19 mouse cellular contexts compared by ENCODE assay signal in the genomic region with DNA sequence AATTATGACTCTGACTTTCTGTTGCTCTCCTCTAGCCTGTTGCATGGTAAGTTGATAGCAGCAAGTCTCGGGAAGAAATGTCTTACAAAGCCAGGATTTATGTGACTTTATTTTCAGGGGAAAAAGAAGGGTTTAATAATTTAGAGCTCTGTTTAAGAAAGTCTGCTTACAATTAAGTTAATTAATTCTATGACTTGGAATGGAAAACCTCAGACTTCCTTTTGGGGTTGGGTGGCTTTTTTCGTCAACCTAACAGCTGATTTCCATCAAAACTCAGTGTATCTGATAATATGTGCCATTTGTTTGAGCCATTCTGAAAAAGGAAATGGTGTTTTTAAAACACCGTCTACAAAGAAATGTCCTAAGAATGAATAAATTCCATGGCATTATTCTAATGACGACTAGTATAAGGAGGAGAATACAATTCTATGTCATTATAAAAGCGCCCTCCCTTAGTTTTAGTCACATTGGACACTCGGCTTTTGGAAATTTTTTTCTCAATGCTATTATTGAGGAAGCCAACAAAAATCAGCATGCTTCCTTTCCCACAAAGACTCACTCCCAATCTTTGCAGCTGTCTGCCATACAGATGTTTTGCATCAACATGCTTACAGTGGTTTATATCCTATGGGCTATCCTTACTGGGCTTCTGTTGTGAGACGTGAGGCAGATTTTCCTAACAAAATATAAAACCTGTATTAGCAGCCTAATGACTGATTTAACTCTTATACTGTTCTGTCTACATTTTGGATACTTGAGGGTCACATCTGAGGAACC. TPM values are rescaled to one million over a fixed set of nuclear protein-coding genes. Genes with fewer than 3 reads are reported as not detected.
DNase-seq lines count a peak whose midpoint lies in the region; ATAC-seq lines count a peak whose summit lies in the region.
"Had no signal": no experiment of that assay in that cellular context is flagged by ENCODE, and none has a peak within 500 bp of the region (broad histone marks: within the 10 kb centered on the region; RNA-seq: fewer than 3 reads in every experiment).

No protein-coding gene starts in this region.

- no peak overlapping the region for H3K4me2 ChIP-seq in embryonic facial prominence, embryonic 12.5 days (replicated peaks)
- no peak overlapping the region for H3K4me2 ChIP-seq in limb, embryonic 11.5 days (ENCODE audit: low read depth, severe bottlenecking)
- no peak overlapping the region for H3K4me2 ChIP-seq in midbrain, embryonic 13.5 days (replicated peaks)
- H3K4me2 ChIP-seq: midbrain, embryonic 12.5 days; neural tube, embryonic 13.5 days had no signal

- no peak overlapping the region for H3K9ac ChIP-seq in embryonic facial prominence, embryonic 12.5 days
- H3K9ac ChIP-seq in limb, embryonic 11.5 days (ENCODE audit: low read length) = no peak overlapping the region
- H3K9ac ChIP-seq in midbrain, embryonic 13.5 days (replicated peaks) = no peak overlapping the region
- H3K9ac ChIP-seq: midbrain, embryonic 12.5 days; neural tube, embryonic 13.5 days had no signal

- H3K4me3 ChIP-seq in embryonic facial prominence, embryonic 12.5 days = no peak overlapping the region
- H3K4me3 ChIP-seq in limb, embryonic 11.5 days (ENCODE audit: low read depth, low read length) = no peak overlapping the region
- H3K4me3 ChIP-seq in midbrain, embryonic 13.5 days (replicated peaks) = no peak overlapping the region
- H3K4me3 ChIP-seq: heart, embryonic 10.5 days; hindbrain, embryonic 10.5 days; midbrain, embryonic 12.5 days; neural tube, embryonic 13.5 days had no signal

- peak; percentile 14 for DNase-seq in embryo, embryonic 11 days
- DNase-seq in embryo, embryonic 9.5 days (ENCODE audit: extremely low spot score) = no peak
- peak; percentile 30 for DNase-seq in kidney, postnatal 10 days
- no peak for DNase-seq in kidney, postnatal 25 days
- no peak for DNase-seq in limb, embryonic 11.5 days (ENCODE audit: low spot score)
- no peak for DNase-seq in cerebellum, adult 18-20 months
- DNase-seq: adrenal gland, postnatal 10 days; cerebellum, postnatal 14 days; gastrocnemius, postnatal 36 days; liver; right cerebral cortex, adult 18-20 months; thymus, postnatal 36 days had no signal

- WGBS in embryonic facial prominence, embryonic 12.5 days = 32% methylated on average over 7 of the region's 7 CpGs
- 30% methylated on average over 7 of the region's 7 CpGs for WGBS in limb, embryonic 11.5 days
- 87% methylated on average over 7 of the region's 7 CpGs for WGBS in midbrain, embryonic 13.5 days

- H3K36me3 ChIP-seq in embryonic facial prominence, embryonic 12.5 days = peaks cover 37% of the 10 kb centered on the region
- peaks cover 14% of the 10 kb centered on the region; the same call in 1 of the 2 replicates for H3K36me3 ChIP-seq in limb, embryonic 11.5 days (ENCODE audit: control insufficient read depth, insufficient read depth, low read length)
- peaks cover 31% of the 10 kb centered on the region for H3K36me3 ChIP-seq in midbrain, embryonic 13.5 days

- H3K27me3 ChIP-seq in embryonic facial prominence, embryonic 12.5 days = no peaks in the 10 kb centered on the region
- H3K27me3 ChIP-seq in limb, embryonic 11.5 days (ENCODE audit: control insufficient read depth, insufficient read depth, low read length) = no peaks in the 10 kb centered on the region
- no peaks in the 10 kb centered on the region for H3K27me3 ChIP-seq in midbrain, embryonic 13.5 days
- H3K27me3 ChIP-seq: midbrain, embryonic 12.5 days; neural tube, embryonic 13.5 days had no signal

- no peaks in the 10 kb centered on the region for H3K4me1 ChIP-seq in embryonic facial prominence, embryonic 12.5 days
- no peaks in the 10 kb centered on the region for H3K4me1 ChIP-seq in limb, embryonic 11.5 days (ENCODE audit: control insufficient read depth, insufficient read depth, low read length)
- no peaks in the 10 kb centered on the region for H3K4me1 ChIP-seq in midbrain, embryonic 13.5 days (replicated peaks)
- H3K4me1 ChIP-seq: heart, embryonic 10.5 days; hindbrain, embryonic 10.5 days; midbrain, embryonic 12.5 days; neural tube, embryonic 13.5 days had no signal

- no peaks in the 10 kb centered on the region for H3K9me3 ChIP-seq in embryonic facial prominence, embryonic 12.5 days
- no peaks in the 10 kb centered on the region for H3K9me3 ChIP-seq in limb, embryonic 11.5 days (ENCODE audit: control insufficient read depth, low read length)
- H3K9me3 ChIP-seq in midbrain, embryonic 13.5 days = no peaks in the 10 kb centered on the region
- H3K9me3 ChIP-seq: heart, embryonic 10.5 days; hindbrain, embryonic 10.5 days; midbrain, embryonic 12.5 days; neural tube, embryonic 13.5 days had no signal

- H3K27ac ChIP-seq in embryonic facial prominence, embryonic 12.5 days = peak overlapping the region; percentile 60; the same call in 1 of the 2 replicates
- no peak overlapping the region for H3K27ac ChIP-seq in limb, embryonic 11.5 days (replicated peaks; ENCODE audit: low read depth, low read length)
- no peak overlapping the region for H3K27ac ChIP-seq in midbrain, embryonic 13.5 days
- H3K27ac ChIP-seq: heart, embryonic 10.5 days; hindbrain, embryonic 10.5 days; midbrain, embryonic 12.5 days; neural tube, embryonic 13.5 days had no signal

- no peak for ATAC-seq in embryonic facial prominence, embryonic 12.5 days (ENCODE audit: insufficient number of reproducible peaks, insufficient read depth, low FRiP score, low TSS enrichment)
- ATAC-seq in limb, embryonic 11.5 days (ENCODE audit: insufficient number of reproducible peaks, low FRiP score, low TSS enrichment, low read depth) = peak; percentile 68; the same call in 1 of the 2 replicates
- no peak for ATAC-seq in midbrain, embryonic 13.5 days
- ATAC-seq: forebrain, embryonic 16.5 days had no signal

RNA-seq across cellular contexts. Expression of a gene that starts 34.0 kb away (rescaled TPM):
- 119 and 120 TPM in 2 replicates for polyA plus RNA-seq in embryonic facial prominence, embryonic 12.5 days (2016; fragmentation: Nextera tagmentation; extraction: Ambion mirVana)
- polyA plus RNA-seq in limb, embryonic 11.5 days (2014; fragmentation: Nextera tagmentation; extraction: Ambion mirVana) = 119 and 121 TPM in 2 replicates
- 42.9 and 51.6 TPM in 2 replicates for polyA plus RNA-seq in midbrain, embryonic 13.5 days (2015; fragmentation: Nextera tagmentation; extraction: Ambion mirVana)

Comparison
In these comparisons a context has a peak if more than half of its experiments do, and no peak if none do; other contexts are left out.
1. DNase-seq: peak in embryo, embryonic 11 days (single experiment) and kidney, postnatal 10 days (single experiment); none in embryo, embryonic 9.5 days (single experiment), kidney, postnatal 25 days (0 of 2), limb, embryonic 11.5 days (single experiment) and cerebellum, adult 18-20 months (0 of 2).